Mouse (Mus musculus) heart, adult 2 months (tissue): ENCODE measurements at regions not wholly inside any gene's neighbourhood (a gene's known extent, or its start where the extent isn't known, plus 50 kb on each side); places are given as distances from the start of the nearest gene placed in this dataset.

Source experiments
- CTCF ChIP-seq: fragments of 200-600 bp; IDR thresholded peaks from 2 replicates; pipeline ENCODE4 v1.8.1; 2022; ENCODE audit warnings: antibody characterized with exemption, mild to moderate bottlenecking, moderate library complexity
- EP300 ChIP-seq: fragments of 200-500 bp; IDR thresholded peaks from 2 replicates; pipeline ENCODE4 v1.6.1; 2011; ENCODE audit warnings: low read depth, low read length, control low read depth; ENCODE audit not compliant: insufficient read depth
- POLR2A ChIP-seq: fragments of 200-500 bp; IDR thresholded peaks from 2 replicates; pipeline ENCODE4 v1.6.1; 2011; ENCODE audit warnings: mild to moderate bottlenecking, low read depth, low read length, control low read depth; ENCODE audit not compliant: insufficient read depth

GRCm38 (mm10) chr1:128821991-128822390 is 229.9 kb upstream of the Cxcr4 start:
- TF ChIP-seq CTCF (no peak), POLR2A (no peak), EP300 (no peak)
